Mouse (Mus musculus) lung, adult 18-20 months (tissue): ENCODE measurements around the gene H2-T3.
"Not testable (repeated sequence)": the region's sequence is repeated elsewhere in the genome, so short reads cannot be mapped to it uniquely, and the experiment has no call there.

Experiments used
- DNase-seq, 2 experiments: peaks; one replicate each; pipeline ENCODE4 v3.0.0; 2022; ENCODE audit warnings: mixed read lengths in 2 of 2

Gene H2-T3

GRCm38 (mm10) chr17:36176132-36176531 is 14.0 kb downstream of the H2-T3 start:
- DNase-seq = not testable (repeated sequence)

- no peak for DNase-seq
Observed at GRCm38 (mm10) chr17:36170287-36170814, 19.7 kb downstream of the H2-T3 start.

GRCm38 (mm10) chr17:36169753-36170152 is 20.3 kb downstream of the H2-T3 start:
- no peak for DNase-seq

- DNase-seq = not testable (repeated sequence)
Observed at GRCm38 (mm10) chr17:36169094-36169493, 21.0 kb downstream of the H2-T3 start.

DNA sequence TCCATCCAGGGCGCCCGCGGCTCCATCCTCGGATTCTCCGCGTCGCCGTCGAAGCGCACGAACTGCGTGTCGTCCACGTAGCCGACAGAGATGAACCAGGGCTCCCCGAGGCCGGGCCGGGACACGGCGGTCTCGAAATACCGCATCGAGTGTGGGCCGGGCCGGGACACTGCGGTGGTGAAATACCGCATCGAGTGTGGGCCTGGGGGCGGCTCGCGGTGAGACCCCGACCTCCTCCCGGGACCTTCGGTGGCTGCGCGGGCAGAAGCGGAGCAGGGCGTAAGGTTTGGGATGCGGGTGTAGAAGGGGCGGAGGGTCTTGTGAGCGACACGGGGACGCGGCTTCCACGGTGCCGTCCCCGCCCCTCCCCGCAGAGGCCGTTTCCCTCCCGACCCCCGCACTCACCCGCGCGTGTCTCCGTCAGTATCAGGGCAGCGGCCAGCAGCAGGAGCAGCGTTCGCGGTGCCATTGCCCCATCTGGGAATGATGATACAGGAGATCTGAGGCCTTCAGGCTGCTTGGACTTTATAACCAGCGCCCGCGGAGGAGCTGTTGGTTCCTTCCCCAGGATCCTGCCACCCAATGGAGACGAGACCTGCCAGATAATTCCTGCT is 21.9 kb downstream of the H2-T3 start, which contains the start of gene Gm8909:
Gene Gm8909, minus strand, starts transcription at position 499 of the 614 bp plus-strand sequence.
- no peak for DNase-seq

GRCm38 (mm10) chr17:36167306-36168038 is 22.6 kb downstream of the H2-T3 start:
- peak in 1 of 2 experiments; percentile 33 for DNase-seq

GRCm38 (mm10) chr17:36166901-36167300 is 23.2 kb downstream of the H2-T3 start:
- not testable (repeated sequence) for DNase-seq

- no peak for DNase-seq
Observed at GRCm38 (mm10) chr17:36161129-36162051, 28.7 kb downstream of the H2-T3 start.

DNA sequence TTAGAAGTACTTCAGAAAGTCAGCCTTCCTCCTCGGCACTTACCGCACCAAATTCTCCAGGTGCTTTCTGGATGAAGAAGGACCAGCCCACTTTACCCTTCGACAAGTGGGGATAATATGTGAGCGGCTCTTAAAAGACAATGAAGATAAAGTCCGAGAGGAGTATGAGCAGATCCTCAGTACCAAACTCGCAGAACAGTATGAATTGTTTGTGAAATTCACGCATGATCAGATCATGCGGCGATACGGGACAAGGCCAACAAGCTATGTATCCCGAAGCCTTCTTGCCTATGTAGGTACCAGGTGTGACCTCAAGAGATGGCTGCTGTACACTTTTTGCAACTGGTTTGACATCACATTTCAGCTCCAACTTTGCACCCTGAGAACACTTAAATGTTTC is 31.8 kb downstream of the H2-T3 start:
- not testable (repeated sequence) for DNase-seq

DNA sequence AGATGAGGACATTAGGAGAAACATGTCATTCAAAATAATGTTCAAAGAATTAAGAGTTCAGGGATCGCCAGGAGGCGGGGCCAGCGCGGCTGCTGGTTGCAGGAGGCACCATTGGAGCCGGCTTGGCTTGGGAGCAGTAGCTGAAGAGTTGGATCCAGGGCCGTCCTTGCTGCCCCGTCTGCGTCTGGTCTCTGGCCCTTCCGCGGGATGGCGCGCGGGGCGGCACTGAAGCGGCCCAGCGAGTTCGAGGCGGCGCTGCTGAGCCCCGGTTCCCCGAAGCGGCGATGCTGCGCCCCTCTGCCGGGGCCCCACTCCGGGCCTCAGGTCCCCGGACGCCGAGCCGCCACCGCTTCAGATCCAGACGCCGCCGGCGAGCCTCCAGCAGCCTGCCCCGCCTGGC is 32.3 kb downstream of the H2-T3 start:
- DNase-seq = not testable (repeated sequence)

DNA sequence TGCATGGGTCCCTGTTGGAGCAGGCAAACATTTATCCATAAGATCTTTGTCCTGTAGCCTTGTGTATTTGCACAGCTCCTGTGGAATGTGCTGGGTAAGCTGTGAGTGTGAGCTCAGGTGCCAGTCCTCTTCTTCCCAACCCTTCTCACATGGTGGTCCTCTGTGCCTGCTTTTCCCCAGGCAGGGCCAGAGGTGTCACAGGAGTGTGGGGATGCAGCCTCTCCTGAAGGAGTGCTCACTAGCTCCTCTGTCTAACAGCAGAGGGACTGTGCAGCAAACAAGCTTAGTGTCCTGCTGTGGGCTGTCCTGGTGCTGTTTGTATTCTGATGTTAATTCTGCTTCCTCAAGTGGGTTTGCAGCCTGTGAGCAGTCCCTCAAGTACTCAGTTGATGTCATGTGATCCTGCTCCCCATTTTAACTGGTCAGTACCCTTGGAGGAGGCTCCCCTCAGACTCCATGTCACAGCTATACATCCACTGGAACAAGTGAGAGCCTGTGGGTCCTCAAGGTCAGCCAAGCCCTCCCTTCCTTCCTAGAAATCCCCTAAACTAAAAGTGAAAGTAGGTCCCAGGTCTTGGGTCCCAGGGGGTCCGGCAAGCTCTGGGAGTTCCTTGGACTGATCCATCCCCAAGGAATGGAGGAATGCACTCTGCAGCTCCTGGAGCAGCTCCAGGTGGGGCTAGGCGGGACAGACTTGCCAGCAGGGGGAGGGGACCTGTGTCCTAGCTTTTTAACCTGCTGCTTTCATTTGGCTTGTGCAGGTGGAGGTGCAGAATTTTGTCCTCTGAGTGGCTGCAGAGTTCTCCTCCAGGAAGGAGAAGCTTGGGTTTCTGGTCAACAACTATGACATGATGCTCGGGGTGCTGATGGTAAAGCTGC is 35.6 kb downstream of the H2-T3 start:
- DNase-seq = no peak

GRCm38 (mm10) chr17:36151200-36151599 is 38.9 kb downstream of the H2-T3 start:
- DNase-seq = not testable (repeated sequence)

DNA sequence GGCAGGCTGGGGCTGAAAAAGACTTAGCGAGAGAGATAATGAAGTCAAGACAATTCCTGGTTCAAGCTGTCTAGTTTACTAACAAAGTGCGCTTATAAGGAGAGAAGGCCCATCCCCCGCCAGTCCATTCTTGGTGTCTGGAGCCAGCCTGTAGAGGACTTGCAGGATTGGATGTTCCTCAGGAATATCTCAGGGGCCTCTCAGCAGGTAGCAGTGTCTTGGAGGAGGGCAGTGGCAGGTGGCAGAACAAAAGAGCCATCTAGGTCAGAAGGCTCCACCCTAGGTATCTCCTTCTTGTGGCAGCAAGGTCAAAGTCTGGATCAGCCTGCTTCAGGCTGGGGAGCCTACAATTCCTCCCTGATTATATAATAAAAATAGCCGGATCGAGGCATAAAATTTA is 41.6 kb downstream of the H2-T3 start:
- not testable (repeated sequence) for DNase-seq

- DNase-seq = not testable (repeated sequence)
Observed at GRCm38 (mm10) chr17:36146937-36147336, 43.1 kb downstream of the H2-T3 start.

GRCm38 (mm10) chr17:36145861-36146156 is 44.3 kb downstream of the H2-T3 start:
- not testable (repeated sequence) for DNase-seq

DNA sequence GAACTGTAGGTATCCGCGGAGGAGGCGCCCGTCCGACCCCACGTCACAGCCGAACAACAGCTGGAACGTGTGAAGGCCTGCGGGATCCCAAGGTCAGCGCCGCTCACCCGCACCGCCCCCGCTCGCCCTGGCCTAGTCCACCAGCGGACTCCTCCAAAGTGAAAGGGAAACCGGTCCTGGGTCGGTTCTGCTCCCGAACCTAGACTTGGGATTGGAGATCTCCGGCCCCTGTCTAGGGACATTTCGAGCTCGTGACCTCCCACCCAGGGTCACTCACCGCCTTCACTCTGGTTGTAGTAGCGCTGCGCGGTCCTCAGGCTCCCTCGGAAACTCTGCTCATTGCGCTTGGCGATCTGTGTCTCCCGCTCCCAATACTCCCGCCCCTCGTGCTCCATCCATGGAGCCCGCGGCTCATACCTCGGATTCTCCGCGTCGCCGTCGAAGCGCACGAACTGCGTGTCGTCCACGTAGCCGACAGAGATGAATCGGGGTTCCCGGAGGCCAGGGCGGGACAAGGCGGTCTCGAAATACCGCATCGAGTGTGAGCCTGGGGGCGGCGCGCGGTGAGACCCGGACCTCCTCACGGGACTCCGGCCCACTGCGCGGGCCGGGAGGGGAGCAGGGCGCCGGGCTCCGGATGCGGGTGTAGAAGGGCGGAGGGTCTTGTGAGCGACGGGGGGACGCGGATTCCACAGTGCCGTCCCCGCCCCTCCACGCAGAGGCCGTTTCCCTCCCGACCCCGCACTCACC is 44.8 kb downstream of the H2-T3 start:
- DNase-seq = no peak

DNA sequence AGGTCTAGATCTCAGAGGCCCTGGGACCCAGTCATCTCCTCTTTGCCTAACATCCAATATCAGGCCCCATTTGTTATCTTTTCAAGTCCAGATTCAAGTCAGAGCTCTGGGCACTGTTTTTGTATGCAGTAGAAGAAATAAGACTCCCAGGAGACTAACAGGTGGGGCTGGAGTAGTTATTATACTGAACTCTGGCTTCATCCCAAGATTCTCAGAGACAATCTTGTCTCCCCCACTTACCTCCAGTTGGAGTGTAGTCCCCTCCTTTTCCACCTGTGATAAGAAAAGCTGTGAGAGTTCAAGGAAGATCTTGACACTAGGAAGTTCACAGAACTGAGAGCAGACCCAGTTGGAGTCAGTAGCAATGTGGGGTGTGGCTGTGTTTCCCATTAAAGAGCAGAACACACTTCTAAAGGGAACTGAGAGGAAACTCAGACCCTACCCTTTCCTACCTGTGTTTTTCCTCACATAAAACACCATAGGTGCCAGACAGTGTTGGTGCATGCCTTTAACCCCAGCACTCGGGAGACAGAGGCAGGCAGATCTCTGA is 53.7 kb downstream of the H2-T3 start:
- not testable (repeated sequence) for DNase-seq
